In the genomic region with DNA sequence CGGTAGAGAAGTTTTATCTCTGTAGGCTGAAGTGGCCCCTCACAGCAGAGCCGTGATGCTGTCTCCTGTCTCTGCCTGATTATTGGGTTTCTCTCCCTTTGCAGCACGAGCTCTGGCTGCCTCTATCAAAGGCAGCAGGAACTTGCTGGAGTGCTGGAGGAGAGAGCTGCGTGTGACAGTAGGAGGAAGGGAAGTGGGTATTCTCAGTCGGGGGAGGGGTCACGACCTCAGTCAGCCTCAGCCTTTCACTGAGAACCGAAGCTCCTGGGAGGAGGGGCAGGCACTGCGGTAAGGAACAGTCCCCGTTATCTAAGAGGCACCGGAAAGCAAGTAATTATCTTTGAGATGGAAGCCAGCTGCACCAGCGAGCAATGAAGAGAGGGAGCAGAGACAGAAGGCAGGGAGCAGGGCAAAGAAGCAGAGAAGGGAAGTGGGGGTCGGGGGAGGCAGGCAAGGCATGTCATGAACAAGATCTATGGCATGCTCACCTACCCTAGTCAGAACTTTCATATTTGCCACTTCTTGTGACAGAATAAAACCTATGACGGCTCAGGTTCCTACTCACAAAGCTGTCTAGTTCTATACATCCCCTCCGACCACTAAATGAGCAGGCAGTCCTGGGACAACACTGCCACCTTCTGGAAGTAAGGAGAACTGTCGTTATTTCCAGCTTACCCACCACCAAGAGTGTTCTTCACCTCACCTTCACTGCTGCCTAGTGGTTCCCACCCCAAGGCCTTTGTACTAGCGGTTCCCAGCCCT, we compare ENCODE assay signal across 8 mouse cellular contexts.
DNase-seq lines count a peak whose midpoint lies in the region; ATAC-seq lines count a peak whose summit lies in the region.

No protein-coding gene starts in this region.

- no peaks in the 10 kb centered on the region for H3K36me3 ChIP-seq in embryonic facial prominence, embryonic 13.5 days
- H3K36me3 ChIP-seq in midbrain, embryonic 12.5 days = no peaks in the 10 kb centered on the region
- H3K36me3 ChIP-seq in stomach, embryonic 15.5 days = no peaks in the 10 kb centered on the region

- peak overlapping the region; percentile 32 for H3K4me3 ChIP-seq in embryonic facial prominence, embryonic 13.5 days
- H3K4me3 ChIP-seq in midbrain, embryonic 12.5 days = peak overlapping the region; percentile 27
- peak overlapping the region; percentile 20 for H3K4me3 ChIP-seq in stomach, embryonic 15.5 days (replicated peaks)

- peak overlapping the region; percentile 60 for H3K4me2 ChIP-seq in embryonic facial prominence, embryonic 13.5 days
- peak overlapping the region; percentile 55 for H3K4me2 ChIP-seq in midbrain, embryonic 12.5 days (replicated peaks)
- H3K4me2 ChIP-seq in stomach, embryonic 15.5 days = peak overlapping the region; percentile 54

- no peaks in the 10 kb centered on the region for H3K27me3 ChIP-seq in embryonic facial prominence, embryonic 13.5 days
- H3K27me3 ChIP-seq in midbrain, embryonic 12.5 days = no peaks in the 10 kb centered on the region
- H3K27me3 ChIP-seq in stomach, embryonic 15.5 days (replicated peaks) = no peaks in the 10 kb centered on the region

- no peaks in the 10 kb centered on the region for H3K9me3 ChIP-seq in embryonic facial prominence, embryonic 13.5 days
- H3K9me3 ChIP-seq in midbrain, embryonic 12.5 days = no peaks in the 10 kb centered on the region
- H3K9me3 ChIP-seq in stomach, embryonic 15.5 days = no peaks in the 10 kb centered on the region

- 2% methylated on average over 16 of the region's 16 CpGs for WGBS in embryonic facial prominence, embryonic 13.5 days
- WGBS in midbrain, embryonic 12.5 days = 5% methylated on average over 16 of the region's 16 CpGs
- 2% methylated on average over 16 of the region's 16 CpGs for WGBS in stomach, embryonic 15.5 days

- H3K9ac ChIP-seq in embryonic facial prominence, embryonic 13.5 days = peak overlapping the region; percentile 51
- H3K9ac ChIP-seq in midbrain, embryonic 12.5 days (replicated peaks) = no peak overlapping the region
- H3K9ac ChIP-seq in stomach, embryonic 15.5 days = no peak overlapping the region

- DNase-seq in adrenal gland, postnatal 10 days = peak; percentile 30
- no peak for DNase-seq in adrenal gland, postnatal 25 days
- peak; percentile 85 for DNase-seq in R1 (ENCODE audit: low read depth, low spot score)
- DNase-seq in left cerebral cortex, postnatal 36 days (ENCODE audit: low spot score in 2 of 2) = peak; percentile 57 to 61

- ATAC-seq in embryonic facial prominence, embryonic 13.5 days (ENCODE audit: insufficient number of reproducible peaks, insufficient read depth, low FRiP score, low TSS enrichment, low read depth) = 0 out of 2 replicates have a peak, but pooled peaks have one; percentile 32
- peak; percentile 86 to 87 for ATAC-seq in hematopoietic stem cell, adult 5-6 weeks (replicated peaks in 1 of 2; ENCODE audit: insufficient read depth in 1 of 2, low FRiP score in 2 of 2, low TSS enrichment in 1 of 2, low read depth in 1 of 2, poor library complexity in 2 of 2, severe bottlenecking in 2 of 2)
- ATAC-seq in midbrain, embryonic 12.5 days (ENCODE audit: low FRiP score, low read depth) = peak; percentile 80
- peak; percentile 73 for ATAC-seq in stomach, embryonic 15.5 days (ENCODE audit: insufficient read depth, low FRiP score, low read depth)

- no peak overlapping the region for H3K27ac ChIP-seq in embryonic facial prominence, embryonic 13.5 days
- peak overlapping the region; percentile 77 for H3K27ac ChIP-seq in midbrain, embryonic 12.5 days (replicated peaks)
- peak overlapping the region; percentile 17; the same call in 1 of the 2 replicates for H3K27ac ChIP-seq in stomach, embryonic 15.5 days

- H3K4me1 ChIP-seq in embryonic facial prominence, embryonic 13.5 days = peaks cover 5% of the 10 kb centered on the region
- peaks cover 24% of the 10 kb centered on the region for H3K4me1 ChIP-seq in midbrain, embryonic 12.5 days
- H3K4me1 ChIP-seq in stomach, embryonic 15.5 days = peaks cover 3% of the 10 kb centered on the region

- intact Hi-C loops in left cerebral cortex, postnatal 36 days (cut with DNase I) = loop anchor here (5.0 kb wide), 1 partner anchor 170 kb away; no protein-coding TSS in a partner anchor

Comparison
In these comparisons a context has a peak if more than half of its experiments do, and no peak if none do; other contexts are left out.
1. ATAC-seq: peak in every context shown above with its lines; median percentile 86 in hematopoietic stem cell, adult 5-6 weeks; 80 in midbrain, embryonic 12.5 days; 73 in stomach, embryonic 15.5 days; 32 in embryonic facial prominence, embryonic 13.5 days.